Comparison of ENCODE assay signal across 9 mouse cellular contexts in genomic region chr6:37735288-37735961, GRCm38 (mm10).
DNase-seq lines count a peak whose midpoint lies in the region; ATAC-seq and TF ChIP-seq lines count a peak whose summit lies in the region.
"Had no signal": no experiment of that assay in that cellular context is flagged by ENCODE, and none has a peak within 500 bp of the region (broad histone marks: within the 10 kb centered on the region; RNA-seq: fewer than 3 reads in every experiment).

No protein-coding gene starts in this region.

- ATAC-seq in heart, embryonic 14.5 days (ENCODE audit: insufficient number of reproducible peaks, insufficient read depth, low FRiP score, low read depth) = peak; percentile 59; the same call in 1 of the 2 replicates
- ATAC-seq in liver, embryonic 12.5 days = no peak

- peaks cover 3% of the 10 kb centered on the region for H3K4me1 ChIP-seq in lung, adult 2 months (ENCODE audit: control insufficient read depth, insufficient read depth, low read length)
- H3K4me1 ChIP-seq in heart, embryonic 14.5 days (ENCODE audit: control insufficient read depth in 2 of 2, insufficient read depth in 2 of 2, low read length in 2 of 2) = peaks cover under 1 to 4% of the 10 kb centered on the region in 2 experiments; a peak in 2 of 4 replicates
- peaks cover 2% of the 10 kb centered on the region; the same call in 1 of the 2 replicates for H3K4me1 ChIP-seq in liver, embryonic 12.5 days

- no peaks in the 10 kb centered on the region; the same call in 1 of the 2 replicates for H3K9me3 ChIP-seq in heart, embryonic 14.5 days (ENCODE audit: control insufficient read depth, low read length)
- H3K9me3 ChIP-seq in liver, embryonic 12.5 days (replicated peaks) = no peaks in the 10 kb centered on the region; the same call in 1 of the 2 replicates
- H3K9me3 ChIP-seq: limb, embryonic 13.5 days had no signal

- peak overlapping the region; percentile 53 to 62; a peak in 2 of 4 replicates for H3K27ac ChIP-seq in heart, embryonic 14.5 days (replicated peaks in 1 of 2; ENCODE audit: control insufficient read depth in 1 of 2, insufficient read depth in 1 of 2, low read depth in 2 of 2, low read length in 2 of 2)
- no peak overlapping the region for H3K27ac ChIP-seq in liver, embryonic 12.5 days
- H3K27ac ChIP-seq: limb, embryonic 13.5 days; macrophage had no signal

- no peaks in the 10 kb centered on the region for H3K36me3 ChIP-seq in heart, embryonic 14.5 days (ENCODE audit: control insufficient read depth, insufficient read depth, low read length)
- H3K36me3 ChIP-seq in liver, embryonic 12.5 days = no peaks in the 10 kb centered on the region
- H3K36me3 ChIP-seq: limb, embryonic 13.5 days had no signal

- DNase-seq in lung, adult 18-20 months = peak; percentile 22 to 54
- no peak for DNase-seq in lung, adult 2 months
- peak; percentile 58 for DNase-seq in kidney, postnatal 10 days
- no peak for DNase-seq in cerebellum, adult 18-20 months
- DNase-seq in layer of hippocampus, postnatal 10 days (ENCODE audit: low spot score in 2 of 2) = no peak

- no peak overlapping the region for H3K9ac ChIP-seq in heart, embryonic 14.5 days (ENCODE audit: low read length)
- H3K9ac ChIP-seq in liver, embryonic 12.5 days = no peak overlapping the region
- H3K9ac ChIP-seq: limb, embryonic 13.5 days had no signal

- no peak overlapping the region for H3K4me2 ChIP-seq in heart, embryonic 14.5 days (ENCODE audit: low read length)
- H3K4me2 ChIP-seq in liver, embryonic 12.5 days = no peak overlapping the region
- H3K4me2 ChIP-seq: limb, embryonic 13.5 days had no signal

- H3K27me3 ChIP-seq in heart, embryonic 14.5 days (ENCODE audit: control insufficient read depth, insufficient read depth, low read length) = no peaks in the 10 kb centered on the region
- no peaks in the 10 kb centered on the region for H3K27me3 ChIP-seq in liver, embryonic 12.5 days (replicated peaks)
- H3K27me3 ChIP-seq: limb, embryonic 13.5 days had no signal

- WGBS in lung, adult 2 months = 43% methylated on average over 4 of the region's 4 CpGs
- WGBS in heart, embryonic 14.5 days = 51% methylated on average over 4 of the region's 4 CpGs
- 61% methylated on average over 4 of the region's 4 CpGs for WGBS in liver, embryonic 12.5 days (ENCODE audit: insufficient replicate concordance)

- no peak overlapping the region for H3K4me3 ChIP-seq in lung, adult 2 months (replicated peaks; ENCODE audit: extremely low read depth, low read depth, low read length)
- H3K4me3 ChIP-seq in heart, embryonic 14.5 days (ENCODE audit: control insufficient read depth in 1 of 2, insufficient read depth in 1 of 2, low read depth in 1 of 2, low read length in 2 of 2) = no peak overlapping the region
- H3K4me3 ChIP-seq in liver, embryonic 12.5 days = no peak overlapping the region
- H3K4me3 ChIP-seq: limb, embryonic 13.5 days had no signal

- TF ChIP-seq POLR2A in lung, adult 2 months (IDR thresholded peaks at IDR 0.05; ENCODE audit: borderline replicate concordance, extremely low read depth, low read depth, low read length) = no peak

- no peak for TF ChIP-seq CTCF in lung, adult 2 months (IDR thresholded peaks at IDR 0.05; ENCODE audit: insufficient read depth, low read length)

Comparison
In these comparisons a context has a peak if more than half of its experiments do, and no peak if none do; other contexts are left out.
1. DNase-seq: peak in lung, adult 18-20 months (2 of 2) and kidney, postnatal 10 days (single experiment); none in lung, adult 2 months (single experiment), cerebellum, adult 18-20 months (0 of 2) and layer of hippocampus, postnatal 10 days (0 of 2).